Mouse (Mus musculus) forebrain, embryonic 11.5 days (tissue): ENCODE data around the gene Lrch1. TPM values are rescaled to one million over a fixed set of nuclear protein-coding genes. Genes with fewer than 3 reads are reported as not detected.

ENCODE experiments used
- ATAC-seq: fragments of 200-750 bp; cut with Nextera tagmentation; replicated peaks from 2 replicates; pipeline ENCODE4 v1.8.0; 2017; ENCODE audit warnings: moderate TSS enrichment; ENCODE audit not compliant: low FRiP score
- DNase-seq: peaks from one replicate; pipeline ENCODE4 v3.0.0-alpha.2; 2017; ENCODE audit warnings: low spot score
- H3K27ac ChIP-seq: fragments of 300-500 bp; sonication (generic); 2 replicates; pipeline ENCODE4 v1.5.1; 2014; ENCODE audit warnings: low read depth, low read length
- H3K27me3 ChIP-seq: fragments of 300-500 bp; sonication (generic); 2 replicates; pipeline ENCODE4 v1.6.1; 2014; ENCODE audit warnings: mild to moderate bottlenecking, low read length, mixed read lengths; ENCODE audit not compliant: control insufficient read depth, insufficient read depth
- H3K36me3 ChIP-seq: fragments of 300-500 bp; sonication (generic); 2 replicates; pipeline ENCODE4 v1.6.1; 2014; ENCODE audit warnings: mild to moderate bottlenecking, low read length, moderate library complexity, mixed read lengths; ENCODE audit not compliant: control insufficient read depth, insufficient read depth
- H3K4me1 ChIP-seq: fragments of 300-500 bp; sonication (generic); replicated peaks from 2 replicates; pipeline ENCODE4 v1.6.1; 2014; ENCODE audit warnings: low read length, mixed read lengths; ENCODE audit not compliant: control insufficient read depth, insufficient read depth
- H3K4me2 ChIP-seq: fragments of 300-500 bp; sonication (generic); 2 replicates; pipeline ENCODE4 v1.6.1; 2014; ENCODE audit warnings: low read depth, mild to moderate bottlenecking, low read length, moderate library complexity, mixed read lengths; ENCODE audit not compliant: severe bottlenecking
- H3K4me3 ChIP-seq: fragments of 300-500 bp; sonication (generic); 2 replicates; pipeline ENCODE4 v1.5.1; 2014; ENCODE audit warnings: low read depth, low read length
- H3K9ac ChIP-seq: fragments of 300-500 bp; sonication (generic); 2 replicates; pipeline ENCODE4 v1.6.1; 2014; ENCODE audit warnings: low read length
- H3K9me3 ChIP-seq: fragments of 300-500 bp; sonication (generic); 2 replicates; pipeline ENCODE4 v1.6.1; 2016; ENCODE audit warnings: low read length, mixed read lengths; ENCODE audit not compliant: control insufficient read depth
- WGBS: fragments of 180-500 bp; shearing (Covaris S2); extraction: QIAGEN DNeasy Blood & Tissue Kit; methylation state at CpG from one replicate; pipeline ENCODE4 v1.1.7; 2014; 5-methylcytosine and 5-hydroxymethylcytosine counted together
- polyA plus RNA-seq: library from polyadenylated mRNA; unstranded; fragments of >200 nt; fragmentation: Nextera tagmentation; extraction: Ambion mirVana; gene quantifications from 2 replicates; pipeline ENCODE4 v1.2.1, GENCODE M21; 2014

Gene Lrch1
- polyA plus RNA-seq, 1 experiment from 2014 or later: 8.5 TPM

DNA sequence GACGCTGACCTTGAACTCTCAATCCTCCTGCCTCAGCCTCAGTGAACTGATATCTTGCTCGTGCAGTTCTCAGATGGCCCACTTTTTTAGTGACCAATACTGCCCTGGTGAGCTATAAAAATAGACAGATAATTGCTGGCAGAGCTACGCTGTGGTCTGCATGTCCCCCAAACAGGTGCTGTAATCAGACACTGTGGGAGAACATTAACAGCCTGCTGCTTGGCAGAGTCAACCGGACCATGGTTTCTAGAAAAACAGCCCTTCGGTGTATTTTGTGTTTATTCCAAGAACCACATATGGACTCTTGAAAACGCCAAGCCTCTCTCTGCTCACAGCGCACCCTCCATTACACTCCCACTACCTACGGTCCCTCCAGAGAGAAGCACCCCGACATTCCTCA is 26.2 kb downstream of the Lrch1 start:
- Histone ChIP-seq H3K27ac (no peak overlapping the region), H3K9ac (no peak overlapping the region), H3K4me3 (no peak overlapping the region), H3K9me3 (no peaks in the 10 kb centered on the region), H3K36me3 (no peaks in the 10 kb centered on the region), H3K27me3 (no peaks in the 10 kb centered on the region), H3K4me1 (no peaks in the 10 kb centered on the region), H3K4me2 (no peak overlapping the region)
- ATAC-seq: no peak
- WGBS: 95% methylated on average over 9 of the region's 9 CpGs
- no peak for DNase-seq

DNA sequence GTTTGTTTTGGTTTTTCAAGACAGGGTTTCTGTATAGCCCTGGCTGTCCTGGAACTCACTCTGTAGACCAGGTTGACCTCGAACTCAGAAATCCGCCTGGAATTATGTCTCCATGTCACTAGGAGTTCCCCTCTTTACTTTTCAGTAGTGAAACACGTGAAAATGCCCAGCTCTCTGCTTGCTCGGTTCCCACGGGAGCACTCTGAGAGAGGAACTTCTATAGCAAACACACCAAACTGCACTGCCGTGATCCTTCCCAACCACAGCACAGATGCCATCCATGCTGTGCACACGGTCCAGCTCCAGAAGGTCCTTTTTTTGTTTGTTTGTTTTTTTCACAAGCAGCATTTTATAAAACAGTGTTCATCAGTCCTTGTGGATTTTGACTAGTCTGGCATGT is 28.5 kb downstream of the Lrch1 start:
- WGBS: 90% methylated on average over 7 of the region's 7 CpGs
- no peak overlapping the region for H3K9ac ChIP-seq
- DNase-seq (no peak), ATAC-seq (no peak)
- peaks cover 2% of the 10 kb centered on the region; the same call in 1 of the 2 replicates for H3K4me1 ChIP-seq
- H3K27ac ChIP-seq: no peak overlapping the region
- no peaks in the 10 kb centered on the region for H3K9me3 ChIP-seq
- H3K4me2 ChIP-seq: no peak overlapping the region
- H3K36me3 ChIP-seq: no peaks in the 10 kb centered on the region
- H3K4me3 ChIP-seq: no peak overlapping the region
- no peaks in the 10 kb centered on the region for H3K27me3 ChIP-seq

DNA sequence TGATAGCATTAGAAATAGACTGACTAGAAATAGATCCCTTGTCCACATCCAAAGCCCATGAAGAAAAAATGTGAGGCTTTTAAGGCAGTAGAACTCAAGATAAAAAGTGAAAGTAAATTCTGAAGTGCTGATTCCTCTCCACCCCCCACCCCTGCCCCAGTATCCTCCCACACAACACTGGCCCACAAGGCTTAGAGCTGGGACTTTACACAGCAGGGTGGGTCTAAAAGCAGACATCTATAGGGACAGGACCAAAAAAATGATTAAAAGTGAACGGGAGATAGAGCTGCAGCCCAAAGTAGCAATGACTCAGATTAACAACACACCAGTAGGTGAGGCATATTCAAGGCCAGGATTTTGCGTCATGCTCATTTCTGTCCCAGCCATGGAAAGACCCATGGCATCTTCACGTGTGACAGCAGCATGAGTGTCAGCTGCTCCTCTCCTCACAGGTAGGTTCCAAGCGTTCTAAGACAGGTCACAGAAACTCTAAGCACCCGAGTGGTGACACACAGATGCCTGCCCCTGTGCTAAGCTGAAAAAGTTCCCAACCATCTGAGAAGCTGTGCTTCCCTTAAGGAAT is 29.1 kb downstream of the Lrch1 start:
- no peak overlapping the region for H3K27ac ChIP-seq
- H3K36me3 ChIP-seq: no peaks in the 10 kb centered on the region
- 91% methylated on average over 5 of the region's 5 CpGs for WGBS
- H3K4me2 ChIP-seq: no peak overlapping the region
- no peaks in the 10 kb centered on the region for H3K27me3 ChIP-seq
- no peaks in the 10 kb centered on the region for H3K9me3 ChIP-seq
- H3K9ac ChIP-seq: no peak overlapping the region
- peaks cover 2% of the 10 kb centered on the region; the same call in 1 of the 2 replicates for H3K4me1 ChIP-seq
- H3K4me3 ChIP-seq: no peak overlapping the region
- ATAC-seq (no peak), DNase-seq (no peak)

DNA sequence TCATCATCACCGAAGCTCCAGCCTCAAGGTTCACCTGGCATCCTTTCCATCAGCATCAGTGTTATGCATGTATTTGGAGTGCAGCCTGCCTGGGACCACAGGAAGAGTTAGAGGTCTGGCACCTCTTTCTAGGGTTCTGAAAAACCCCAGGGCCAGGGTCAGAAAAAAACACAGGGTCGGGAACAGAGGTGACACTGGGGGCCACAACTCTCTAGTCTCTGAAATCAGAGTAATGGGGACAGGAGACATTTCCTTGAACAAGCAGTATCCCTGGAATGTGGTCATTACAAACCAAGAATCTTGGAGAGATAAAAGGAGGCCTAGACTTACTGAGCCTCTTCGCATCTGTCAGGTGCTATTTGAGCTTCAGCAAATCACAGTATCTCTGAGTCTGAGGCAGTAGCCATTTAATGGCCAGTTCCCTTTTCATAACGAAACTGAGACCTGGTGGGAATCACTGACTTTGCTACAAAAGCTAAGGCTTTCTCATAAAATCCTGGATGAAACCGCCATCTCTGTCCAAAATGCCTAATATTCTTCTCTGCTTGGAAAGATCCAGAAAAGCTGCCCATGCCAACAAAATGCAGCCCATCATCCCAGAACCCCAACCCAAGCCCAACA is 30.1 kb downstream of the Lrch1 start:
- DNase-seq: no peak
- Histone ChIP-seq H3K4me3 (no peak overlapping the region), H3K9ac (no peak overlapping the region), H3K27me3 (no peaks in the 10 kb centered on the region), H3K36me3 (no peaks in the 10 kb centered on the region), H3K9me3 (no peaks in the 10 kb centered on the region), H3K4me1 (peaks cover 2% of the 10 kb centered on the region; the same call in 1 of the 2 replicates), H3K27ac (no peak overlapping the region), H3K4me2 (no peak overlapping the region)
- WGBS: 89% methylated on average over 5 of the region's 5 CpGs
- no peak for ATAC-seq

DNA sequence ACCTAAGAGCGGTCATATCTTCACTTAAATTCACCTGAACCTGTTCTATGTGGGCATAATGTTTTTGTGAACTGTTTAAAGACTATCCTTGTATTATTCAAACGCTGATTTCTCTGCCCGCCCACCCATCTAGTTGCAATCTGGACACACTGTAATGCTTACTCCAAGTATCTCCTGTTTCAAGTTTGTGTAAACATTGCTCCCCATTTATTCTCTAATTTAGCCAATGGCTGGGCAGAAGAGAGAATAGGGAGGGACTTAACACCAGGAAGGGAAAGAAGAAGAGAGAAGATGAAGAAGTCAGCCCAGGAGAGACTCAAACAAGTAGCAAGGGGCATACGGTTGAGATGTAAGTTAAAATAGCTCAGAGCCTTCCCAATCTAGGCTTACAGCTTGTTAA is 31.0 kb downstream of the Lrch1 start:
- Histone ChIP-seq H3K9ac (no peak overlapping the region), H3K36me3 (no peaks in the 10 kb centered on the region), H3K27me3 (no peaks in the 10 kb centered on the region), H3K4me1 (peaks cover 2% of the 10 kb centered on the region; the same call in 1 of the 2 replicates), H3K27ac (no peak overlapping the region), H3K4me2 (no peak overlapping the region), H3K9me3 (no peaks in the 10 kb centered on the region), H3K4me3 (no peak overlapping the region)
- ATAC-seq (no peak), DNase-seq (no peak)
- whole genome bisulfite sequencing: 91% methylated on average over 4 of the region's 4 CpGs

DNA sequence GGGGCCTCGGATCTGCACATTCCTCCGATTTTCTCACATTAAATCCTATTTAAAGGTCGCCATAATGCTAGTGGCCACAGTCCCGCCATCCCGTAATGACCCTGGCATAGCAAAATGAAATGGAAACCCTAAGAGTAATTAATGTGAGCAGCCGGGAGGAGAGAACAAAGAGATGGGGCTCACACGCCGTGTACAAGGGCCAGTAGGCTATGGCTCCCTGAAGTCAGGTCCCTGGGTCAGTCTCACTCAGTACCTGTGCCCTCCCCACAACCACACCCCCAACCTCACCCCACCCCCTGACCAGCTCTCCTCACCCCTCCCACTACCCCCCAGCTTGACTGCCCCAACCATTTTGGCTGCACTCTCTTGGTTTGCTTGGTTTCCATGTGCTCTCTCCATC is 31.6 kb downstream of the Lrch1 start:
- WGBS: 61% methylated on average over 8 of the region's 8 CpGs
- no peak overlapping the region for H3K4me3 ChIP-seq
- no peak overlapping the region for H3K27ac ChIP-seq

DNA sequence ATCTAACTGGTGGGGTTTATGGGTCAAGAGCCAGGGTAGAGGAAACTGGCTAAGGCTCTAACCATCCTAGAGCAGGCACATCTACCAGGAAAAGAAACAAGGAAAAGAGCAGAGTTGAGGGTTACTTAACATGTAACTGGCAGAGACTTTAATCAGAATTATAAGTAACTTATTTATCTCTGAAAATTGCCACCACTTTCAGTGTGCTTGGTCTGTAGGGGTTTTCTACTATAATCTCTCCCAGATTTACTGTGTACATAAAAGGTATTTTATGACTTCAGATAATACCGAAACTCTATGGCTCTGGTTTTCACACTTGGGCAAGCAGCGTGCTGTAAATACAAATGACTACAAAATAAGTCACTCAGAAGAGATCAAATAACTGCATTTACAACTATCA is 32.0 kb downstream of the Lrch1 start:
- Histone ChIP-seq H3K9ac (no peak overlapping the region), H3K27me3 (no peaks in the 10 kb centered on the region), H3K4me2 (no peak overlapping the region), H3K36me3 (no peaks in the 10 kb centered on the region), H3K27ac (no peak overlapping the region), H3K4me1 (peaks cover 2% of the 10 kb centered on the region; the same call in 1 of the 2 replicates), H3K4me3 (no peak overlapping the region), H3K9me3 (no peaks in the 10 kb centered on the region)
- DNase-seq (no peak), ATAC-seq (no peak)
- 76% methylated on average over 2 of the region's 2 CpGs for WGBS

More for the DNA sequence above, 31.6 kb downstream of the Lrch1 start:
- no peak for DNase-seq
- no peak overlapping the region for H3K4me2 ChIP-seq
- H3K36me3 ChIP-seq: no peaks in the 10 kb centered on the region
- H3K4me1 ChIP-seq: peaks cover 2% of the 10 kb centered on the region; the same call in 1 of the 2 replicates
- no peaks in the 10 kb centered on the region for H3K27me3 ChIP-seq
- no peak overlapping the region for H3K9ac ChIP-seq
- no peaks in the 10 kb centered on the region for H3K9me3 ChIP-seq
- ATAC-seq: no peak

DNA sequence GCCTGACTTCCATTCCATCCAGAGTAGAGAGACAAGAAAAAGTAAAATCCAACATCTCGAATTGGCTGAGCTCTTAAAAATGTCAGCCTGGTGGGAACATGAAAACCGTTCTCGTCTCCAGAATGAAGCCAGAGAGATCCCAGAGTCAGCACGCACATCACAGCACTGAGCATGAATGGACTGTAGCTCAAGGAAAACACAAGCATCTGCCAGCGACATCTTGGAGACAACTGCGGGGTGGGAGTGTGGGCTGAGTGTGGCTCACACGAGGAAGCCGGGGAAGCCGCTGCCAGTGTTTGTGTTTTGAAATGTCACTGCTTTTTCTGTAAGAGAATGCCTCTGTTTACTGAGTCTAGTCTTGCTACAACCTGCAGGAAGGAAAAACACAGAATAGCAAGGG is 32.7 kb downstream of the Lrch1 start:
- H3K4me3 ChIP-seq: no peak overlapping the region
- ATAC-seq: no peak
- H3K9me3 ChIP-seq: no peaks in the 10 kb centered on the region
- 86% methylated on average over 9 of the region's 9 CpGs for whole genome bisulfite sequencing
- H3K4me1 ChIP-seq: peaks cover 2% of the 10 kb centered on the region; the same call in 1 of the 2 replicates
- no peak for DNase-seq
- no peak overlapping the region for H3K4me2 ChIP-seq
- no peak overlapping the region for H3K9ac ChIP-seq
- no peaks in the 10 kb centered on the region for H3K36me3 ChIP-seq
- H3K27ac ChIP-seq: no peak overlapping the region
- H3K27me3 ChIP-seq: no peaks in the 10 kb centered on the region
